Mouse (Mus musculus) CH12.LX (cell line): ENCODE data around the gene Pabpn1.
"Not testable (repeated sequence)": the region's sequence is repeated elsewhere in the genome, so short reads cannot be mapped to it uniquely, and the experiment has no call there.

Experiments
- CTCF ChIP-seq, 2 experiments: IDR thresholded peaks in 1 of 2; conservative IDR thresholded peaks in 1 of 2; 2 replicates each; pipeline ENCODE4 v1.5.1; 2011 to 2012; ENCODE audit warnings: low read depth in 2 of 2, low read length in 2 of 2, improper control_type of control experiment in 1 of 2, inconsistent platforms in 1 of 2, mild to moderate bottlenecking in 1 of 2, moderate library complexity in 1 of 2
- JUND ChIP-seq: conservative IDR thresholded peaks from 2 replicates; pipeline ENCODE4 v1.6.1; 2011; ENCODE audit warnings: low read depth, low read length, improper control_type of control experiment
- NELFE ChIP-seq: IDR thresholded peaks from 2 replicates; pipeline ENCODE4 v1.6.1; 2011; ENCODE audit warnings: low read depth, low read length, improper control_type of control experiment
- POLR2A ChIP-seq: IDR thresholded peaks from 2 replicates; pipeline ENCODE4 v1.6.1; 2011; ENCODE audit warnings: low read depth, mild to moderate bottlenecking, improper control_type of control experiment, low read length

DNA sequence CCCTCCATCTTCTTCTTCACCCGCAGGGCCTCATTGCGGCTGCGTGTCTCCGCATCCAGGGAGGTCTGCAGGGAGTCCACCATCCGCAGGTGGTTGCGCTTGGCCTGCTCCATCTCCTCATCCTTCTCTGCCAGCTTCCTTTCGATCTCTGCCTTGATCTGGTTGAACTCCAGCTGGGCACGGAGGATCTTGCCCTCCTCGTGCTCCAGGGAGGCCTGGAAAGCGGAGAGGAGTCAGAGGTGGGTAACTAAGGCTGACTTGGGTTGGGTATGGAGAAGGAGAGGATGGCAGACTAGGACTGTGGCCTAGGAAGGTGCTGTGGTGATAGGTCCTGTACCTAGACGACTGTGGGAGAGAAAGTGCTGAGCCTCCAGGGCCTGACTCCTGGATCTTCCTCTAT, 54.7 kb downstream of the Pabpn1 start:
- TF ChIP-seq JUND; CTCF (conservative IDR thresholded peaks at IDR 0.05 in 1 of 2, IDR thresholded peaks at IDR 0.05 in 1 of 2; ENCODE audit: low read depth in 2 of 2, low read length in 2 of 2); POLR2A; NELFE: not testable (repeated sequence)
